ENCODE assay signal across 18 mouse cellular contexts in the genomic region with DNA sequence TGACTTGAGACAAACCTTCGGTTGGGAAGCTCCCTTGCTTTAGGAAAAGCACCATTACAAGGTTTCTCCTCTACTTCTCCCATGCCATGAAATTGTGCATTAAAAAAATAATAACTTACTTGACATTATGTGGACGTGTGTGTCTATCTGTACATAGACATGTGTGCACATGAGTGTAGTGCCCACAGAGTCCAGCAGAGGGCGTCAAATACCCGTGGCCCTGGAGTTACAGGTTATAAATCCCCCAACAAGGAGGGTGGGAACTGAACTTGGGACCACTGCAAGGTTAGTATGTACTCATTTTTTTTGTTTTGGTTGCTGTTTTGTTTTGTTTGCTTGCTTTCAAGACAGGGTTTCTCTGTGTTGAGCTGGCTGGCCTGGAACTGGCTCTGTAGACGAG. TPM values are rescaled to one million over a fixed set of nuclear protein-coding genes. Genes with fewer than 3 reads are reported as not detected.
DNase-seq lines count a peak whose midpoint lies in the region; ATAC-seq and TF ChIP-seq lines count a peak whose summit lies in the region.
"Had no signal": no experiment of that assay in that cellular context is flagged by ENCODE, and none has a peak within 500 bp of the region (broad histone marks: within the 10 kb centered on the region; RNA-seq: fewer than 3 reads in every experiment).

No protein-coding gene starts in this region.

- no peak for TF ChIP-seq POLR2A in lung, adult 2 months (IDR thresholded peaks at IDR 0.05; ENCODE audit: borderline replicate concordance, extremely low read depth, low read depth, low read length)

- TF ChIP-seq CTCF in hindbrain, postnatal 0 days (IDR thresholded peaks at IDR 0.05; ENCODE audit: low read depth), result peak; percentile 38
- TF ChIP-seq CTCF in lung, postnatal 0 days (IDR thresholded peaks at IDR 0.05), result peak; percentile 38; the same call in 1 of the 2 replicates
- no peak for TF ChIP-seq CTCF in lung, adult 2 months (IDR thresholded peaks at IDR 0.05; ENCODE audit: insufficient read depth, low read length)
- peak; percentile 36 for TF ChIP-seq CTCF in Patski (IDR thresholded peaks at IDR 0.05)

- 72% methylated on average over 5 of the region's 5 CpGs for WGBS in hindbrain, postnatal 0 days
- 63% methylated on average over 5 of the region's 5 CpGs for WGBS in hindbrain, embryonic 14.5 days
- WGBS in lung, postnatal 0 days, result 48% methylated on average over 5 of the region's 5 CpGs
- 50% methylated on average over 5 of the region's 5 CpGs for WGBS in lung, adult 2 months

- no peak for DNase-seq in hindbrain, postnatal 0 days (ENCODE audit: low spot score)
- DNase-seq in hindbrain, embryonic 14.5 days (ENCODE audit: low spot score), result no peak
- no peak for DNase-seq in lung, postnatal 0 days (ENCODE audit: low spot score)
- DNase-seq in lung, adult 2 months, result no peak
- DNase-seq in Patski (ENCODE audit: low read depth, low spot score), result no peak
- peak; percentile 42 for DNase-seq in testis, postnatal 10 days (ENCODE audit: low spot score)
- no peak for DNase-seq in T-cell, adult 2 months (ENCODE audit: low spot score)
- DNase-seq in right cerebral cortex, adult 2 months (ENCODE audit: low spot score in 2 of 2), result no peak
- DNase-seq: adrenal gland, adult 2 months; cerebellum, adult 9-10 months; embryo, embryonic 11 days; lung, postnatal 10 days had no signal

- H3K4me3 ChIP-seq in hindbrain, postnatal 0 days (ENCODE audit: low read length), result no peak overlapping the region
- no peak overlapping the region for H3K4me3 ChIP-seq in hindbrain, embryonic 14.5 days (replicated peaks; ENCODE audit: low read length)
- no peak overlapping the region for H3K4me3 ChIP-seq in lung, postnatal 0 days (ENCODE audit: low read depth, low read length)
- H3K4me3 ChIP-seq in lung, adult 2 months (replicated peaks; ENCODE audit: extremely low read depth, low read depth, low read length), result no peak overlapping the region
- H3K4me3 ChIP-seq: forebrain, embryonic 13.5 days; hindbrain, embryonic 15.5 days; kidney, embryonic 15.5 days; limb, embryonic 13.5 days; neural tube, embryonic 15.5 days had no signal

- H3K36me3 ChIP-seq in hindbrain, postnatal 0 days (ENCODE audit: insufficient read depth, low read length), result no peaks in the 10 kb centered on the region
- H3K36me3 ChIP-seq in hindbrain, embryonic 14.5 days (replicated peaks; ENCODE audit: control insufficient read depth, insufficient read depth), result no peaks in the 10 kb centered on the region
- no peaks in the 10 kb centered on the region for H3K36me3 ChIP-seq in lung, postnatal 0 days (ENCODE audit: insufficient read depth, low read length)
- H3K36me3 ChIP-seq: hindbrain, embryonic 15.5 days; kidney, embryonic 15.5 days; limb, embryonic 13.5 days; neural tube, embryonic 15.5 days had no signal

- TF ChIP-seq EP300 in lung, postnatal 0 days (IDR thresholded peaks at IDR 0.05), result no peak

- in situ Hi-C loops in Patski (cut with MboI; ENCODE audit: low pct_unique_long_range_greater_than_20kb), result no loop called here

- CTCF ChIA-PET in Patski (lab: Charles Lee), result no interaction called here

- no peak overlapping the region for H3K4me2 ChIP-seq in hindbrain, postnatal 0 days (ENCODE audit: low read depth, low read length)
- H3K4me2 ChIP-seq in hindbrain, embryonic 14.5 days (replicated peaks), result no peak overlapping the region
- H3K4me2 ChIP-seq in lung, postnatal 0 days (replicated peaks; ENCODE audit: low read depth, low read length), result no peak overlapping the region
- H3K4me2 ChIP-seq: forebrain, embryonic 13.5 days; hindbrain, embryonic 15.5 days; kidney, embryonic 15.5 days; limb, embryonic 13.5 days; neural tube, embryonic 15.5 days had no signal

- H3K9me3 ChIP-seq in hindbrain, postnatal 0 days (ENCODE audit: low read length), result no peaks in the 10 kb centered on the region
- H3K9me3 ChIP-seq in hindbrain, embryonic 14.5 days (ENCODE audit: control insufficient read depth, low read length), result no peaks in the 10 kb centered on the region
- no peaks in the 10 kb centered on the region for H3K9me3 ChIP-seq in lung, postnatal 0 days (ENCODE audit: low read length)
- H3K9me3 ChIP-seq: hindbrain, embryonic 15.5 days; kidney, embryonic 15.5 days; limb, embryonic 13.5 days; neural tube, embryonic 15.5 days had no signal

- POLR2A ChIA-PET in Patski (lab: Charles Lee), result no interaction called here

- H3K27ac ChIP-seq in hindbrain, postnatal 0 days, result no peak overlapping the region
- H3K27ac ChIP-seq in hindbrain, embryonic 14.5 days, result no peak overlapping the region
- H3K27ac ChIP-seq in lung, postnatal 0 days (ENCODE audit: low read length), result no peak overlapping the region
- H3K27ac ChIP-seq: forebrain, embryonic 13.5 days; hindbrain, embryonic 15.5 days; kidney, embryonic 15.5 days; limb, embryonic 13.5 days; neural tube, embryonic 15.5 days had no signal

- no peak for ATAC-seq in hindbrain, postnatal 0 days
- ATAC-seq in hindbrain, embryonic 14.5 days (ENCODE audit: low FRiP score), result no peak
- no peak for ATAC-seq in lung, postnatal 0 days
- ATAC-seq in Patski, result no peak
- ATAC-seq: forebrain, embryonic 13.5 days had no signal

- no peaks in the 10 kb centered on the region for H3K27me3 ChIP-seq in hindbrain, postnatal 0 days (ENCODE audit: insufficient read depth, low read length)
- no peaks in the 10 kb centered on the region for H3K27me3 ChIP-seq in hindbrain, embryonic 14.5 days (ENCODE audit: control insufficient read depth, insufficient read depth, low read length)
- H3K27me3 ChIP-seq in lung, postnatal 0 days (replicated peaks; ENCODE audit: insufficient read depth, low read length), result no peaks in the 10 kb centered on the region
- H3K27me3 ChIP-seq in Patski, result no peaks in the 10 kb centered on the region
- H3K27me3 ChIP-seq: forebrain, embryonic 13.5 days; hindbrain, embryonic 15.5 days; kidney, embryonic 15.5 days; limb, embryonic 13.5 days; neural tube, embryonic 15.5 days had no signal

- no peak overlapping the region for H3K9ac ChIP-seq in hindbrain, postnatal 0 days (replicated peaks; ENCODE audit: low read length)
- H3K9ac ChIP-seq in hindbrain, embryonic 14.5 days, result no peak overlapping the region
- no peak overlapping the region for H3K9ac ChIP-seq in lung, postnatal 0 days (replicated peaks; ENCODE audit: low read depth)
- H3K9ac ChIP-seq: forebrain, embryonic 13.5 days; hindbrain, embryonic 15.5 days; kidney, embryonic 15.5 days; limb, embryonic 13.5 days; neural tube, embryonic 15.5 days had no signal

- no peaks in the 10 kb centered on the region for H3K4me1 ChIP-seq in hindbrain, postnatal 0 days (ENCODE audit: insufficient read depth, low read length)
- H3K4me1 ChIP-seq in hindbrain, embryonic 14.5 days (replicated peaks; ENCODE audit: control insufficient read depth, insufficient read depth, low read length), result no peaks in the 10 kb centered on the region
- H3K4me1 ChIP-seq in lung, postnatal 0 days (ENCODE audit: insufficient read depth, low read depth, low read length), result no peaks in the 10 kb centered on the region
- no peaks in the 10 kb centered on the region for H3K4me1 ChIP-seq in lung, adult 2 months (ENCODE audit: control insufficient read depth, insufficient read depth, low read length)
- H3K4me1 ChIP-seq: forebrain, embryonic 13.5 days; hindbrain, embryonic 15.5 days; kidney, embryonic 15.5 days; limb, embryonic 13.5 days; neural tube, embryonic 15.5 days had no signal

RNA-seq across cellular contexts. Expression of a gene that starts 42.6 kb away (rescaled TPM):
- total RNA-seq in hindbrain, postnatal 0 days (2014; rRNA removed), result 5.0 TPM in 2 replicates
- 2.8 and 3.3 TPM in 2 replicates for polyA plus RNA-seq in hindbrain, postnatal 0 days (2015; fragmentation: Nextera tagmentation; extraction: Ambion mirVana)
- polyA plus RNA-seq in hindbrain, embryonic 14.5 days (2014; fragmentation: Nextera tagmentation; extraction: Ambion mirVana), result 1.9 and 2.8 TPM in 2 replicates
- 10.9 and 14.0 TPM in 2 replicates for polyA plus RNA-seq in lung, postnatal 0 days (2015; fragmentation: Nextera tagmentation; extraction: Ambion mirVana)
- 25.1 and 33.7 TPM in 2 replicates for polyA plus RNA-seq in lung, adult 2 months (2012; rRNA removed)
- 0.09 TPM for polyA plus RNA-seq in Patski (2021)
- total RNA-seq: gastrocnemius, adult 18-20 months had no signal
